Mouse (Mus musculus) limb, embryonic 13.5 days (tissue): ENCODE data around the gene Btbd7. TPM values are rescaled to one million over a fixed set of nuclear protein-coding genes. Genes with fewer than 3 reads are reported as not detected.

ENCODE experiments used
- ATAC-seq: fragments of 200-750 bp; cut with Nextera tagmentation; 2 replicates; pipeline ENCODE4 v1.8.0; 2017; ENCODE audit warnings: low read depth, moderate number of reproducible peaks, moderate TSS enrichment; ENCODE audit not compliant: low FRiP score
- H3K27ac ChIP-seq: fragments of 300-500 bp; sonication (generic); 2 replicates; pipeline ENCODE4 v1.5.1; 2015; ENCODE audit warnings: inconsistent platforms, mild to moderate bottlenecking, moderate library complexity
- H3K27me3 ChIP-seq: fragments of 300-500 bp; sonication (generic); 2 replicates; pipeline ENCODE4 v1.6.1; 2015; ENCODE audit warnings: mild to moderate bottlenecking, inconsistent platforms
- H3K36me3 ChIP-seq: fragments of 300-500 bp; sonication (generic); 2 replicates; pipeline ENCODE4 v1.6.1; 2015; ENCODE audit warnings: inconsistent platforms, mild to moderate bottlenecking, moderate library complexity
- H3K4me1 ChIP-seq: fragments of 300-500 bp; sonication (generic); 2 replicates; pipeline ENCODE4 v1.6.1; 2015; ENCODE audit warnings: inconsistent platforms
- H3K4me2 ChIP-seq: fragments of 300-500 bp; sonication (generic); replicated peaks from 2 replicates; pipeline ENCODE4 v1.6.1; 2015; ENCODE audit warnings: inconsistent platforms, mild to moderate bottlenecking, moderate library complexity
- H3K4me3 ChIP-seq: fragments of 300-500 bp; sonication (generic); 2 replicates; pipeline ENCODE4 v1.5.1; 2015; ENCODE audit warnings: moderate library complexity, mild to moderate bottlenecking, inconsistent platforms
- H3K9ac ChIP-seq: fragments of 300-500 bp; sonication (generic); 2 replicates; pipeline ENCODE4 v1.6.1; 2015; ENCODE audit warnings: mild to moderate bottlenecking, inconsistent platforms
- H3K9me3 ChIP-seq: fragments of 300-500 bp; sonication (generic); 2 replicates; pipeline ENCODE4 v1.6.1; 2016; ENCODE audit warnings: inconsistent platforms
- WGBS: fragments of 180-500 bp; shearing (Covaris S2); methylation state at CpG from one replicate; pipeline ENCODE4 v1.1.7; 2015; 5-methylcytosine and 5-hydroxymethylcytosine counted together
- polyA plus RNA-seq: library from polyadenylated mRNA; unstranded; fragments of >200 nt; fragmentation: Nextera tagmentation; extraction: Ambion mirVana; gene quantifications from 2 replicates; pipeline ENCODE4 v1.2.1, GENCODE M21; 2015

Gene Btbd7
- polyA plus RNA-seq, 1 experiment from 2014 or later: 21.9 TPM

DNA sequence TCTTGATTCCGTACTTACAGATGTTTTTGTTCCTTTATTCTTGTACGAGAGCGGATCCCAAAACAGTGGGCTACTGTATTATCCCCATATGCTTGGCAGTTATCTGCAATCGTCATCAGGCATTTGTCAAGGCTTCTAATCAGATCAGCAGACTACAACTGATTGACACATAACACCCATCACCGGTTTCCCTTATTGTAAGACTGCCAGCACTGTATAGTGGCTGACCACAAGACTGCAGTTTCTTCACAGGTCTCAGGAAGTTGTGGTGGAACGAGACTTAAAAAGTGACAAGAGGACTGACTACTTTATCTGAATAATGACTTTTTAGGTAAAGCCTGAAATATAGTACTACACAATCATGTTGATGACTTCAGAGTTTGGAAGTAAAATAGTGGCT, 133.4 kb downstream of the Btbd7 start:
- no peak for ATAC-seq
- peaks cover 20% of the 10 kb centered on the region for H3K4me1 ChIP-seq
- H3K9me3 ChIP-seq: no peaks in the 10 kb centered on the region
- H3K4me3 ChIP-seq: peak overlapping the region; percentile 81; the same call in 1 of the 2 replicates
- H3K27ac ChIP-seq: no peak overlapping the region
- peaks cover 18% of the 10 kb centered on the region for H3K36me3 ChIP-seq
- peak overlapping the region; percentile 91; the same call in 1 of the 2 replicates for H3K9ac ChIP-seq
- WGBS: 64% methylated on average over 6 of the region's 6 CpGs
- peak overlapping the region; percentile 78 for H3K4me2 ChIP-seq
- no peaks in the 10 kb centered on the region for H3K27me3 ChIP-seq

DNA sequence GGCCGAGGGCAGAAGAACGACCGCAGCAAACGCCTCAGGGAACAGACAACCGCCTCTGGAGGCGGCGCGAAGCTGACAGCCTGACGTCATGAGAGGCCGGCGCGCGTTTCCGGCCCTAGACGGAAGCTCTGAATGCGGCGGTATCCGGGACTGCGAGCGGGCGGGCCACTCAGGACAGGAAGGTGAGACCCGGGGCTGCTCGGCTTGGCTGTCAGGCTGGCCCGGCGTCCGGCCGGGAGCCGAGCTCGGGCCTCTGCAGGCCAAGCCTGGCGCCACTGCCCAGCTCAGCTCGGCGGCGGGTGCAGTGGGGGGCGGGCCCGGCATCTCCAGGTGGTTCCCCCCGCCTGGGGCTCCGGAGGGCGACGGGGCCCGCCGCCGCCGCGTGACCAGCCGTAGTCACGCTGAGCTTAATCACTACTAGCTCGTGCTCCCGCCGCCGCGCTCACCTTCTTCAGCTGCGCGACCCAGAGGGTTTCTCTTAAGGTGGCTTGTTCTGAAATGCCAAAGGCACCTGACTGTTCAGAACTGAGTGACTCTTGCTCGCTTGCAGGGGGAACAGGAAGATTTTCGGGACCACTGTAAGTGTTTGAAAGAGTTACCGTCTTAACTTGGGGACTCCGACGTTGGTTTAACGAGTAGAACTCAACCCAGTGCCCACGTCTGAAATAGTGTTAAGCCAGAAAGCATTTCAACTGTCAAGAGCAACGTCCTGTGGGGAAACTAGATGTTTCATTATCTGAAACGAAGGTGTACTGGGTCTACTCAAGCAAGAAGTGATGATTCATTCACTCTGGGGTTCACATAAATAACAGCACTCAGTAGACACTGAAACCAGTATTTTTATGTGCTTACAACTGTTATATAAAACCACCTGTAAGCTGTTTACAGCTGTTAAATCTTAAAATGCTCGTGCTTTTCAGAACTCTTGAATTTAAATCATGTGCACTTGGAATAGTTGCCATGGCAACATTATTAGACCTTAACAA, 134.4 kb downstream of the Btbd7 start, which contains the start of the genes Moap1 and Tmem251:
Gene Moap1, minus strand, starts transcription at position 73 of the 986 bp plus-strand sequence.
Gene Tmem251, plus strand, starts transcription at position 174 of the 986 bp plus-strand sequence.
- Histone ChIP-seq H3K4me1 (peaks cover 20% of the 10 kb centered on the region), H3K4me2 (peak within 1 kb of the TSS; percentile 78), H3K27me3 (no peaks in the 10 kb centered on the region), H3K27ac (peak within 1 kb of the TSS; percentile 85), H3K36me3 (peaks cover 13% of the 10 kb centered on the region), H3K4me3 (peak within 1 kb of the TSS; percentile 81), H3K9me3 (no peaks in the 10 kb centered on the region), H3K9ac (peak within 1 kb of the TSS; percentile 91)
- under 1% methylated on average over 58 of the region's 63 CpGs for WGBS
- ATAC-seq: peak; percentile 97

DNA sequence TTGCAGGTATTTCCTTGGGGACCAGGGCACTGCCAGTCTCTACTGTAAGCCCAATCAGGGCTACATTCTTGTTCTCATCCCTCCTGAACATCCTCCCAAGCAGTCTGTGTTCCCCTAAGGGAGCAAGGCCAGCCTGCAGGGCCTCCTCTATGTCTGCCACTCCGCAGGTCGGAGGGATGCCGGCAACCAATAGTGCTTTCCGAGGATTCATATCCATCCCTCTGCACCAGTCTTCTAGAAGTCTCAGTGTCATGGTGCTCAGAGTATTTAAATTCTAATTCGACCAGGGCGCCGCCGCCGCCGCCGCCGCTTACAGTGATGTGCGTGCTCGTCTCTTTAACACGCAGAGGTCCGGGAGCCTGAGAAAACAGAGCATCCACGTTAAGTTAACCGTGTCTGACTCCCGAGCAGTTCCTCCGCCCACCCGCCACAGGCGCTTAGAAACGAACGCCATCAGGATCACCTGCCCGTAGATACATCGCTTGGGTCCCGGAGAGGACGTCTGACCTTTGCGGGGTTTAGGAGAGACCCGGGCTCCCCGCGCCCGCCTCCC, 135.2 kb downstream of the Btbd7 start:
- peak; percentile 52; the same call in 1 of the 2 replicates for ATAC-seq
- Histone ChIP-seq H3K9ac (peak overlapping the region; percentile 91), H3K4me3 (peak overlapping the region; percentile 81), H3K9me3 (no peaks in the 10 kb centered on the region), H3K27ac (peak overlapping the region; percentile 85), H3K27me3 (no peaks in the 10 kb centered on the region), H3K36me3 (peaks cover 6% of the 10 kb centered on the region), H3K4me2 (peak overlapping the region; percentile 78), H3K4me1 (peaks cover 20% of the 10 kb centered on the region)
- WGBS: under 1% methylated on average over 33 of the region's 33 CpGs

DNA sequence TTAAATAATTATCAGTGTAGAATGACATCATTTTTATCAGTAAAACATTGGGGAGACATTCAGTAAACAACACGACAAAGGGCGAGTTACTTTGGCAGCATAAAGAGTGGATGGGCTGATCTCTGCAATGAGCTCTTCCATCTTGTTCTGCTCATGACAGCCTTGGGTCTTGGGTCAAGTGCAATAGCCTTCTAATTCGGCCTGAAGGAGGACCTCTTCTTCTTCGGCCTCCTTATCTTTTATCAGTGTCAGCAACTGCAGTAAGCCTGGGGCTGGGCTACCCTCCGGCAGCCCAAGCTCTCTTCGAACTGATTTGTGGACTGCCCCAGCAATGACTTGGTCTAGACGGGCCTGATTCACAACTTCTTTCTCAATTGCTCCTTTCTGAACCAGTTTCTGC, 136.2 kb downstream of the Btbd7 start:
- H3K27me3 ChIP-seq: no peaks in the 10 kb centered on the region
- H3K9me3 ChIP-seq: no peaks in the 10 kb centered on the region
- 0 out of 2 replicates have a peak overlapping the region, but pooled peaks have one; percentile 78 for H3K4me2 ChIP-seq
- H3K4me3 ChIP-seq: no peak overlapping the region
- peaks cover 5% of the 10 kb centered on the region for H3K36me3 ChIP-seq
- H3K27ac ChIP-seq: no peak overlapping the region
- no peak overlapping the region for H3K9ac ChIP-seq
- 85% methylated on average over 7 of the region's 7 CpGs for WGBS
- no peak for ATAC-seq
- peaks cover 20% of the 10 kb centered on the region for H3K4me1 ChIP-seq

DNA sequence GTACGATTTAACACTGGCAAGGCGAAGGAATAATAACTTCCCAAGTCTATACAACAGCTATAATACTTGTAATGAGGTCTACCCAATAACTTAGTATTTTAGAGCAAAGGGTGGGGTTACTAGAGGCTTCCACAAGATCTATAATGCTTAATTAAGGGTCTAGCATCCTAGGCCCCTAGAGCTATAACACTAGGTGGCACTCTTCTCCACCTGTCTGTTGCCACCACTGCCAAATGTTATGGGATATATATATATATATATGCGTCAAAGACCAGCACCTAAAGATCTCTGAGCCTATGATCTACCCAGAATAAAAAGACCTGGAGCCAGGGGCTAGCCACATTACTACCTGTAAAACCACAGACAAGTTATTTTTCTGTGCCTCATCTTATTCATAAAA, 138.0 kb downstream of the Btbd7 start:
- Histone ChIP-seq H3K4me1 (peaks cover 20% of the 10 kb centered on the region), H3K27ac (no peak overlapping the region), H3K4me2 (no peak overlapping the region), H3K27me3 (no peaks in the 10 kb centered on the region), H3K9me3 (no peaks in the 10 kb centered on the region), H3K36me3 (peaks cover 5% of the 10 kb centered on the region), H3K4me3 (no peak overlapping the region), H3K9ac (no peak overlapping the region)
- ATAC-seq: no peak
- 64% methylated on average over 3 of the region's 3 CpGs for WGBS

DNA sequence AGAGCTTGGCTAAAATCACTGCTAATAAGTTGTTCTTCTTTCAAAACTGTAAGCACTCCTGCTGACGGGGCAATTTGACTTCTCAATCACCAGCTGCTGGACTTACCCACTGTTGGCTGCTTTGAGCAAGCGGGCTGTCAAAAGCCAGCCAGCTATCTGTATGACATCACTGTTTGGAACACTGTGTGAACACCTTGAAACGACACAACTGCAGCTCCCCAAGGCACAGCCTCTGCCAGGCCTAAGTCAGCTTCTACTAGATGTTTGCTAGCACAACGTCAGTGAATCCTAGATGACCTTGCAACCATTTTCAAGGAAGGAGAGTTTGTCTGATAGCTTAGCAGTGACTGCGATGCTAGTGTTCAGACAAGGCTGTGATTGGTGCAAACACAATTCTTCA, 139.2 kb downstream of the Btbd7 start:
- Histone ChIP-seq H3K9me3 (no peaks in the 10 kb centered on the region), H3K27me3 (no peaks in the 10 kb centered on the region), H3K4me1 (peaks cover 11% of the 10 kb centered on the region), H3K4me2 (no peak overlapping the region), H3K36me3 (peaks cover 5% of the 10 kb centered on the region), H3K27ac (no peak overlapping the region), H3K4me3 (no peak overlapping the region), H3K9ac (no peak overlapping the region)
- WGBS: 74% methylated on average over 5 of the region's 5 CpGs
- ATAC-seq: no peak

DNA sequence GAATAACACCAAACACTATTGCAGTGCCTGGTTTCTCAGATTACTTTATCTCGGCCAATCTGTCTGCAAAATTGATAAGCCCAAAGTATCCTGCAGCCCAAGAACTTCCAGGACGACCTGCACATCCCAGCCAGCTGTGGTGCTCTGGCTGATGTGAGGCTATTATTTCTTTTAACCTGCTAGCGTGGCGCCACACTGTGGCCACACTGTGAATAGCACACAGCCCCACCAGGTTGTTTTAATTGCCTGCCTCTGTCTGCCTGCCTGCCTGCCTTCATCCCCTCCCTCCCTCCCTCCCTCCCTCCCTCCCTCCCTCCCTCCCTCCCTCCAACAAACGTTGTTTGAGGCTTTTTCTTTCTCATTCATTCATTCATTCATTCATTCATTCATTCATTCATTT, 144.9 kb downstream of the Btbd7 start:
- Histone ChIP-seq H3K9ac (no peak overlapping the region), H3K4me1 (peaks cover 24% of the 10 kb centered on the region), H3K36me3 (no peaks in the 10 kb centered on the region), H3K27ac (no peak overlapping the region), H3K4me3 (no peak overlapping the region), H3K4me2 (no peak overlapping the region), H3K27me3 (no peaks in the 10 kb centered on the region), H3K9me3 (no peaks in the 10 kb centered on the region)
- WGBS: 14% methylated on average over 4 of the region's 5 CpGs
- ATAC-seq: no peak

DNA sequence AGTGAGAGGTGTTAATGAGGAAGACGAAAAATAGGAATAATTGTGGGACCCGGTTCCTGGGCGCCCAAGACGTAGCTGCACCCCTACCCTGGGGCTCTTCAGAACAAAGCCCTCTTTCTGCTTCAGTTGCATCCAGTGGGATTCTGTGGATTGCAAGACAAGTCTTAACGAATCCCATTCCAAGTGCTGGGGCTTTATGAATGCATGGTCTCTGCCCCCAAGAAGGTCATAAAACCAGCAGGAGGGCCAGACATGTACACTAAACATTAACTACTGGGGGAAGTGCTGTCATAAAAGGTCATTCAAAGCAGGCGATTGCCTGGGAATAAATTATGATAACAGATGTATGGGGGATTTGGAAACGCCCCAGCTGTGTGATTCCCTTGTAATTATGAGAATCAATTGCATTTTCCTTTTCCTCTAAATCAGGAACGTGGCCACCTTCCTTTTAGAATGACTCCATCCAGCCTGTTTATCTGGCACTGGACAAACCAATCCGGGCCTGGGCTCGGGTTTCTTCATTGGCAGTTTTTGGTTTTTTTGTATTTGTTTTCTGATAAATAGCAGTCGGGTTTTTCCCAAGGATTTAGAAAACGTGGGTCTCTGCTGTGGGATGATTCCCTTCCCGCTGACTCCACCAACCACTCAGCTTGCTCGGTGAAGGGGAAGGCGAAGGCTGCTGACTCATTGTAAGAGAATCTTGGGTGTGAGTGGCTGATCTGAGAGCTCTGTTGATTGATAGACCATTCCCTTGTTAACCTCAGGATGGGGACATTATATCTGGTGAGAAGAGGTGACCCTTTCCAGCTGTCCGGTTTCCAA, 147.3 kb downstream of the Btbd7 start:
- H3K4me1 ChIP-seq: peaks cover 24% of the 10 kb centered on the region
- ATAC-seq: peak; percentile 61
- no peaks in the 10 kb centered on the region for H3K36me3 ChIP-seq
- peak overlapping the region; percentile 59 for H3K4me2 ChIP-seq
- peak overlapping the region; percentile 93 for H3K27ac ChIP-seq
- no peaks in the 10 kb centered on the region for H3K9me3 ChIP-seq
- H3K9ac ChIP-seq: no peak overlapping the region
- peak overlapping the region; percentile 34 for H3K4me3 ChIP-seq
- no peaks in the 10 kb centered on the region for H3K27me3 ChIP-seq
- WGBS: 15% methylated on average over 16 of the region's 16 CpGs

Other genes starting within 250 kb of the Btbd7 start
- 9.3 TPM in 2 replicates for gene Itpk1, start 173.5 kb downstream of the Btbd7 start, polyA plus RNA-seq
- gene Moap1, start 134.8 kb downstream of the Btbd7 start, polyA plus RNA-seq: 28.1 and 30.2 TPM in 2 replicates
- 10.2 and 10.4 TPM in 2 replicates for gene Tmem251, start 134.7 kb downstream of the Btbd7 start, polyA plus RNA-seq
- gene Gm28051, start 120.7 kb downstream of the Btbd7 start, polyA plus RNA-seq: not detected in 2 replicates
- 34.9 TPM in 2 replicates for gene Gon7, start 120.7 kb downstream of the Btbd7 start, polyA plus RNA-seq
- 44.8 and 47.0 TPM in 2 replicates for gene Ubr7, start 120.5 kb downstream of the Btbd7 start, polyA plus RNA-seq
- 27.2 and 30.6 TPM in 2 replicates for gene Gm20604, start 119.8 kb downstream of the Btbd7 start, polyA plus RNA-seq
- not detected in 2 replicates for gene Cox8c, start 20.8 kb upstream of the Btbd7 start, polyA plus RNA-seq
- 0.05 and 0.20 TPM in 2 replicates for gene Unc79, start 70.4 kb upstream of the Btbd7 start, polyA plus RNA-seq